8 mouse cellular contexts compared by ENCODE assay signal in genomic region chr7:46838891-46839302, GRCm38 (mm10). TPM values are rescaled to one million over a fixed set of nuclear protein-coding genes. Genes with fewer than 3 reads are reported as not detected.
DNase-seq lines count a peak whose midpoint lies in the region; ATAC-seq and TF ChIP-seq lines count a peak whose summit lies in the region.

No protein-coding gene starts in this region.

- H3K9ac ChIP-seq in lung, embryonic 14.5 days = no peak overlapping the region

- H3K4me3 ChIP-seq in G1E (ENCODE audit: low read depth, low read length) = no peak overlapping the region; the same call in 1 of the 2 replicates
- H3K4me3 ChIP-seq in lung, embryonic 14.5 days (ENCODE audit: low read depth, low read length) = no peak overlapping the region

- WGBS in lung, embryonic 14.5 days = 4% methylated on average over 8 of the region's 8 CpGs

- H3K27me3 ChIP-seq in G1E (ENCODE audit: insufficient read depth, low read length) = peaks cover 23% of the 10 kb centered on the region
- no peaks in the 10 kb centered on the region for H3K27me3 ChIP-seq in lung, embryonic 14.5 days (ENCODE audit: insufficient read depth, low read length)

- H3K9me3 ChIP-seq in G1E (replicated peaks) = no peaks in the 10 kb centered on the region
- no peaks in the 10 kb centered on the region for H3K9me3 ChIP-seq in lung, embryonic 14.5 days (ENCODE audit: low read depth, low read length)

- H3K36me3 ChIP-seq in G1E (replicated peaks) = no peaks in the 10 kb centered on the region
- H3K36me3 ChIP-seq in lung, embryonic 14.5 days (ENCODE audit: insufficient read depth) = no peaks in the 10 kb centered on the region

- peaks cover 41% of the 10 kb centered on the region for H3K4me1 ChIP-seq in G1E (ENCODE audit: insufficient read depth, low read depth, low read length)
- H3K4me1 ChIP-seq in lung, embryonic 14.5 days (ENCODE audit: insufficient read depth) = peaks cover 30% of the 10 kb centered on the region

- no peak for TF ChIP-seq CTCF in G1E (IDR thresholded peaks at IDR 0.05; ENCODE audit: low read depth, low read length)
- no peak for TF ChIP-seq CTCF in lung, embryonic 14.5 days (IDR thresholded peaks at IDR 0.05; ENCODE audit: low read depth)

- H3K27ac ChIP-seq in lung, embryonic 14.5 days (ENCODE audit: low read depth) = peak overlapping the region; percentile 88

- ATAC-seq in G1E (ENCODE audit: extremely low read depth, insufficient number of reproducible peaks, low FRiP score, poor library complexity, severe bottlenecking) = peak; percentile 24; the same call in 1 of the 2 replicates
- ATAC-seq in frontal cortex, adult (ENCODE audit: low TSS enrichment) = peak; percentile 98
- ATAC-seq in hematopoietic stem cell, adult 5-6 weeks (replicated peaks in 1 of 2; ENCODE audit: insufficient read depth in 1 of 2, low FRiP score in 2 of 2, low TSS enrichment in 1 of 2, low read depth in 1 of 2, poor library complexity in 2 of 2, severe bottlenecking in 2 of 2) = peak; percentile 85 to 88
- ATAC-seq in lung, embryonic 14.5 days (ENCODE audit: insufficient read depth) = peak; percentile 76

- DNase-seq in G1E (ENCODE audit: low spot score) = no peak
- peak; percentile 69 for DNase-seq in cerebellum, adult 11 months
- DNase-seq in layer of hippocampus, adult 9-10 months (ENCODE audit: low spot score) = peak; percentile 69
- DNase-seq in lung, embryonic 14.5 days = peak; percentile 88
- DNase-seq in ovary, postnatal 10 days (ENCODE audit: low spot score) = peak; percentile 50
- DNase-seq in urinary bladder, postnatal 36 days (ENCODE audit: low spot score in 2 of 2) = peak; percentile 74 to 81

- peak overlapping the region; percentile 31 for H3K4me2 ChIP-seq in lung, embryonic 14.5 days

RNA-seq across cellular contexts. Expression of gene Ldha, which starts 2.4 kb away (rescaled TPM):
- total RNA-seq in G1E (2014; fragmentation: Nextera tagmentation) (2,069 and 2,225 TPM in 2 replicates), G1E (2017) (1,859 and 1,927 TPM in 2 replicates)
- polyA plus RNA-seq in G1E (2012) = 2,214 and 2,274 TPM in 2 replicates
- total RNA-seq in hematopoietic stem cell, adult 5-6 weeks (2017) = 290 and 314 TPM in 2 replicates
- 1,903 and 1,950 TPM in 2 replicates for polyA plus RNA-seq in lung, embryonic 14.5 days (2014; fragmentation: Nextera tagmentation; extraction: Ambion mirVana)

RNA-seq across cellular contexts. Expression of gene Ldhc, which starts 22.1 kb away (rescaled TPM):
- not detected in 2 replicates for total RNA-seq in G1E (2014; fragmentation: Nextera tagmentation)
- not detected in 2 replicates for total RNA-seq in G1E (2017)
- not detected in 2 replicates for polyA plus RNA-seq in G1E (2012)
- total RNA-seq in hematopoietic stem cell, adult 5-6 weeks (2017) = 4.6 TPM in 1 of 2 replicates, not detected in the other
- polyA plus RNA-seq in lung, embryonic 14.5 days (2014; fragmentation: Nextera tagmentation; extraction: Ambion mirVana) = 0.13 TPM in 1 of 2 replicates, not detected in the other

RNA-seq across cellular contexts. Expression of gene Gtf2h1, which starts 43.0 kb away (rescaled TPM):
- total RNA-seq in G1E (2014; fragmentation: Nextera tagmentation) = 189 and 225 TPM in 2 replicates
- 275 and 302 TPM in 2 replicates for total RNA-seq in G1E (2017)
- 101 and 108 TPM in 2 replicates for polyA plus RNA-seq in G1E (2012)
- total RNA-seq in hematopoietic stem cell, adult 5-6 weeks (2017) = 77.6 and 92.8 TPM in 2 replicates
- 41.7 and 47.1 TPM in 2 replicates for polyA plus RNA-seq in lung, embryonic 14.5 days (2014; fragmentation: Nextera tagmentation; extraction: Ambion mirVana)

RNA-seq across cellular contexts. Expression of gene Hps5, which starts 43.0 kb away (rescaled TPM):
- total RNA-seq in G1E (2014; fragmentation: Nextera tagmentation) = 20.4 and 30.4 TPM in 2 replicates
- total RNA-seq in G1E (2017) = 34.9 and 40.4 TPM in 2 replicates
- polyA plus RNA-seq in G1E (2012) = 2.1 and 2.7 TPM in 2 replicates
- total RNA-seq in hematopoietic stem cell, adult 5-6 weeks (2017) = 31.6 and 42.5 TPM in 2 replicates
- polyA plus RNA-seq in lung, embryonic 14.5 days (2014; fragmentation: Nextera tagmentation; extraction: Ambion mirVana) = 19.2 and 24.5 TPM in 2 replicates

Comparison
In these comparisons a context has a peak if more than half of its experiments do, and no peak if none do; other contexts are left out.
1. ATAC-seq: peak in every context shown above with its lines; median percentile 98 in frontal cortex, adult; 86 in hematopoietic stem cell, adult 5-6 weeks; 76 in lung, embryonic 14.5 days; 24 in G1E.